Mouse (Mus musculus) left cerebral cortex, adult 18-20 months (tissue): ENCODE measurements around the gene Gid8. TPM values are rescaled to one million over a fixed set of nuclear protein-coding genes. Genes with fewer than 3 reads are reported as not detected.
A peak's percentile ranks its signal among the peaks of the same experiment; 100 is the strongest.
"Not testable (repeated sequence)": the region's sequence is repeated elsewhere in the genome, so short reads cannot be mapped to it uniquely, and the experiment has no call there.

ENCODE experiments used
- DNase-seq, 2 experiments: peaks; one replicate each; pipeline ENCODE4 v3.0.0; 2021 to 2022; ENCODE audit warnings: low spot score in 2 of 2, mixed read lengths in 1 of 2
- total RNA-seq, 2 experiments: library from RNA; stranded (reverse); gene quantifications; 2 replicates each; pipeline ENCODE4 v1.2.3; 2021

The Gid8 gene
- total RNA-seq, 2 experiments from 2014 or later = 63.9 to 67.2 TPM

DNA sequence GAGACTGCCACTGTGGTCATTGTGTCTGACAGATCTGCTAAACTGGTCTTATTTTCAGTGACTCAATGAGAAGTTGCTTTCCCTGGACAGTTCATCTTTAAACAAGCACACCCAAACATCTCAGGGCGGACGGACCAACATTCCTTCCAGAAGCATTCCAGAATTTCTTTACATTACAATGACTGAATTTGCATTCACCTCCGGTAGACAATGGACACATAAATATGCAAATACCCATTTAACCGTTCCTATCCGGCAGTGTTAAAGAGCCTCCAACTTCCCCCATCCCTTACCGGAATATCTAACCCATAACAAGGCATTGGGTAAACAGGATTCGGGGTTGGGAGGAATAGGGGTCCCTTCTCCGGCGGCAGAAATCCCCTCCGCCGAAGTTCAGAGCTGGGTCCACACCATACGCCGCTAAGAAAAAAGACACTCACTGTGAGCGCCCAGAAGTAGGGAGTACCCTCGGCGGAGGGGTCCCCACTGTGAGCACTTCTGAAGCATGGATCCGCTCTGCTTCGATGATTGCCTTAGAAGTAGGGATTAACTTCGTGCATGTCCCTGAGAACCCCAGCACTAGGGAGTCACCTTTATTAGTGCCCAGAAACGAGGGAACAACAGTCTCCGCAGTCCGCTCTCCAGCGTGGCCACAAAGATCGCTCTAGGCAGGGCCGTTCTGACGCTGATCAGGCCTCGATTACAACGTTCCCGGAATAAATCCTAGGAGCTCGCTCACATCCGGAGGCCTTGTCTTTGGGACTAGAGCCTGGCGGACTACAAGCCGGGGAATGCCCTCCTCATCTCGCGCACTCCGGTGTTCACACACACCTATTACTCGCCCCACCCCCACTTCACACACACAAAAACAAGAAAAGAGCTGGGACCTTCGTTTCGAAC lies 644 bp upstream of the Gid8 start:
- DNase-seq = no peak

DNA sequence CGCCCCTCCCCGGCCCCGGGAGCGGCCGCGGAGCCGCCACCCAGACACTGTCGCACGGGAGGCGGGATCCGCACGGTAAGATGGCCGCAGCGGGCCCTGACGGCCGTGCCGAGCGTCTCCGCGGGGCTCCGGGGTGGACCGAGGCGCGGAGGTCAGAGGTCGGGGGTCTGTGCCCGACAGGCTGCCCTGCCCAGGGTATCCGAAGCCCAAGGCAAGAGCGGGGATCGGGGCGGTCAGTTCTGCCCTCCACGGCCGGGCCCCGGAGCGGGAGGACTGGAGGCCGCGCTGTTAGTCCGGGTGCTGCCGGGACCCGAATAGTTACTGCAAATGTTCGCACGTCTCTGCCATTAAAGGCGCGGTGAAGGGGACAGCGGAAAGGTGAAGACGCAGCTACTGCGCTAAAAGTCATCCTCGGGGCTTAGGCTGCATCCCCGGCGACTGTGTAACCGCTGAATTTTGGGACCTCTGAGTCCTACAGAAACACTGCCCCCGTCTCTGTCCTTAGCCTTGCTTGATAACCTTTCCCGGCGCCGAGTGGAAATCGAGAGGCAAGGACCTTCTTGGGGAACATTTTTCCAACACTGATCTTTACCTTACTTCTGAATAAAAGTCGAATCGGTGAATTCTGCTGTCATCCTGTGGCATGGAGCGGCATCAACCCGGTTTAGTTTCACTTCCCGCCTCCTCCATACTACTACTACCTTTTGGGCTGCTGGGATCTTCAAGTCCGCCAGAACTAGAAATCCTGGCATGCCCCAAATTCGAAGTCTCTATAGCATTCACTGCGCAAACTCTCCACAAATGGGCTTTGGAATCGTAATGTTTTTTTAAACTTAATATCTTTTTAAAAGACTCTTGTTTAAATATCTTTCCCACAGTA lies 599 bp downstream of the Gid8 start:
- DNase-seq = no peak

DNA sequence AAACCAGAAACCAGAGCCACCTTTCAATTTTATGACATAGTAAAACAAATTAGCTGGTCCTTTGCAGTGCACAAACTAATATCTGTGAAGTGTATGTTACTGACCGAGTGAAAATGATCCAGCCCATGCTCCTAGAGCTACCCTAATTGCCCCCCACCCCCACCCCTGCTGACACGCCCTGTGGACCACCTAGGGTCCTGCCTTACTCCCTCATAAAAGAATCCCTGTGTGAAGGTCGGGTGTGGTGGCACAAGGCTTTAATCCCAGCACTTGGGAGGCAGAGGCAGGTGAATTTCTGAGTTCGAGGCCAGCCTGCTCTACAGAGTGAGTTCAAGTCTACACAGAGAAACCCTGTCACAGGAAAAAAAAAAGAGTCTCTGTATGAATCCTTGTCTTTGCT lies 1.6 kb downstream of the Gid8 start:
- no peak for DNase-seq

DNA sequence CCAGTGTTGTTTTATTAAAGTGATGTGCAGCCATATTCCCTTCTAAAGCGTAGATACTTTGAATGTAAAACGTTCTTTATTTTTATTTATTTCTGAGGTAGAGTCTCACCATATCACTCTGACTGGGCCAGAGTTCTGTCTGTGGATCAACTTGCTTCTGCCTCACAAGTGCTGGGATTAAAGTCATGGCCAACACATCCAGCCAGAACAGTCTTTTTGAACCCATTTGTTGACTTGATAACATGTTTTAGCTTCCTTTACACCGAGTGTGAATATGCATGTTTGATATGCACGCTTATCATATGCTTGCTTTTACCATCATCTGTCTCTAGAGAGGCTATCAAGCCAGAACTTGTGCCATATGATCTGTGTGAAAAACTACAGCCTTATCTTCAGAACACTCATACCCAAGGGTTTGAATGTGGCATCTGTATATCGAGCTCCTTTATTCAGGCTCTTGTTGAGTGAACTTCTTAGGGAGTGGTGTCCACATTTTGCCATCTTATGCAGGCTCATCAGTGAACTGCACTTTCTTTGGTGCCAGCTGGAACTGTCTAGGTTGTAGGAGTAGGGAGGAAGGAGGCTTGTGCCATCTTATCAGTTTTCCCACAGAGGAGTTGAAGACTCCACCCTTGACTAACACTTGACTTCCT lies 2.2 kb downstream of the Gid8 start:
- DNase-seq = no peak

DNA sequence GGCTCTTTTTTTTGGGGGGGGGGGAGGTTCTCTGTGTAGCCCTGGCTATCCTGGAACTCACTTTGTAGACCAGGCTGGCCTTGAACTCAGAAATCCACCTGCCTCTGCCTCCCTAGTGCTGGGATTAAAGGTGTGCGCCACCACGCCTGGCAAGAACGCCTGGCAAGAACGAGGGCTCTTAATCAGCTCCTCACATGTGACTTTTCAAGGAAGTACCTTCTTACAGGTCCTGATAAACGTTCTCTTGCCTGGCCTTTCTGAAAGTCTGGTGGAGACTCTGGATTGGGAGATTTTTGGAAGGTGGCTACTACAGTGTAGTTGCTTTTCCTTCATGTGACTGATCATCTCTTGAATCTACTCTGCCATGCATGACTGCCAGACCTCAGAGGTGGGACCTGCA lies 12.8 kb downstream of the Gid8 start:
- not testable (repeated sequence) for DNase-seq

DNA sequence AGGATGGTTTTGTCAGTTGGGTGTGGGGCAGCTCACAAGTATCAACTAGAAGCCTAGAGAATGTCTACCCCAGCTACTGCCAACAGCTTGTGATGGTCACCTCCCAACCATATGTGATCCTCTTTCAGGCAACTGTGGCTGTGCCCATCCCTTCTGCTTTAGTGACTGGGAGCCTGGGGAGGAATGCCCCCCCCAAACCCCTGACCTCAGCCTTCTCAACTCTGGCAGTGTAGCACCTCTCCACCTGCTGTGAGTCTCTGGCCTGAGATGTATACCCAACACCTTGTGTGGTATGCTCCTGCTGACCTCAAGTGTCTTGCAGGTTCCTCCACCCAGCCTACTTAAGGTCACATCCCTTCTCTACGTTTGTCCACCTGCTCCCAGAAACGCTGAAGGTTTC lies 13.9 kb downstream of the Gid8 start:
- no peak for DNase-seq

DNA sequence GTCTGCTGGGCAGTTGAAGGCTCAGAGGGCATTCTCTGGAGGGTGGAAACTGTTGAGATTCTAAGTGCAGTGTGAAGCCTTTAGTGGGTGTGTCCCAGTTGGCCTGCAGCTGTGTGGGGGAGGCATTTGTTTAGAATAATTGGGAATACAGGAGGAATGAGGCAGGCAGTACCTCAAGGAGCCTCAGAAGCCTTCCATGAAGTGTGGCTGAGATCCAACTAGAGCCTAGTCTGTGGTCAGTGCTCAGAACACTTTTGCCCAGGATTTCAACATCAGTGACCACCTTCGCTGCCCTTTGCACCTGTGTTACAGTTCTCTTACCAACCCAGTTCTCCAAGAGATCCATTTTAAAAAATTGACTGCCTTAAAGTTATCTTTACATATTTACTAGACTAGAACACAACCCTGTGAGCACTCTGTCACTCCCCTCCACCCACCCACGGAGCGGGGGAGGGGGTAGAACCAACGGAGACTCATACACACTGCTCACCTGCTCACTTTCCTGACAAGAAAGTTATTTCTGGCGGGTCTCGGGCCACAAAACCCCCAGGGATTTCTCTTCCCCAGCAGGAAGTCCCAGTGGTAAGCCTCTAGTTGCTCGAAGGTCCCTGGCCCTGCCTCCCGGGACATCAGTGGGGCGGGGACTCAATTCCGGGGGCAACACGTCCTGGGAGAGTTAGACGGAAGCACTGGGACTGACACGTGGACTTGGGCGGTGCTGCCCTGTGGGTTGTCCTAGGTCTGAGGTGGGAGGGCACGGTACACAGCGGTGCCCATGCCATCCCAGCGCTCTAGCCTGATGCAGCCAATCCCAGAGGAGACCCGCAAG lies 14.9 kb downstream of the Gid8 start, which contains the start of gene Slc17a9:
TSS of gene Slc17a9 (plus strand) at position 679 of the 829 bp plus-strand sequence.
- DNase-seq = no peak

DNA sequence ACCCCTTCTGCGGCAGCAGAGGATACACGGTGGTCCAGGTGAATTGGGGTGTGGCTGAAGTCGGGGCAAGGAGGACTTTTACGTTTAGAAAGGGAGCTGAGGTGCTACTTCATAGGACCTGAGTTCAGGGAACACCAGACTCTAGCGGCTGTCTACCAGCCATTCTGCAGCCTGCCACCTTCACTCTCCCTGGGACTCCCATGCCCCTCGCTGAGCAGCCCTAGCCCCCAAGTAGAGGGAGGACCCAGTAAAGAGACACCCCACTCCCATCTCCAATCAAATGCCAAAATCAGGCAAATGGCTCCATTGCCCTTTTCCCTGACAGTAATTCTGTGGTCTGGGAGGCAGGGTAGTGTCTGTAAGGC lies 15.5 kb downstream of the Gid8 start:
- DNase-seq = no peak

DNA sequence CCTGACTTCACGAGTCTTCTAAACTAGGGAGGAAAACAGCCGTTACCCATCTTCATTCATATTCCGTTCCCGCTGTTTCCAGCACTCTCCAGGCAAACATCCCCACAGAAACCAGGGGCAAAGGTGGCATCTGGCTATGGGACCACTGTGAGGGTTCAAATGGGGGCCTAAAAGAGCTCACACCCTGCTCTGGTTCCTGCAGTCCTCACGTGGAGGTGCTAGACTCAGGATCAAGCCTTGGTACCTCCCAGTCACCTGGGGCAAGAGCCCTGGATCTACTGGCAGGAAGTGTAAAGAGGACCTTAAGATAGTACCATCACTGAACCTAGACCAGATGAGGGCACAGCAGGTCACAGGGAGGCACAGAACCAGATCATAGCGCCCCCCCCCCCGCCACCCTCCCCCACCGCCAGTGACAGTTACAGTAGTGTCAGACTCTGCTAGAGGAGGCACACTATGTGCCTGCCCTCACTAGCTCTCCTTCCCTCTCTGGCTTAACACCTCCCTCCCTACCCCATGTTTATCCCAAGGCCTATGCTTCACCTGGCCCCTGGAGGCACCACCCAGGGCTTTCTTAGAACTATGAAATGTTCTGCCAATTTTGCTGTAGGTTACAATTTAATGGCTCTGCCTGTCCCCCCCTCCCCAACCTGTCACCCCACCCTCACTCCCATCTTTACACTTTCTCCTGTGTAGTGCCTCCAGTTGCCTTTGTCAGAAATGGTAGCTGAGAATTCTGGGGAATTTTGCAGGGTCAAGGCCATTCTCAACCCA lies 16.1 kb downstream of the Gid8 start:
- DNase-seq = no peak

DNA sequence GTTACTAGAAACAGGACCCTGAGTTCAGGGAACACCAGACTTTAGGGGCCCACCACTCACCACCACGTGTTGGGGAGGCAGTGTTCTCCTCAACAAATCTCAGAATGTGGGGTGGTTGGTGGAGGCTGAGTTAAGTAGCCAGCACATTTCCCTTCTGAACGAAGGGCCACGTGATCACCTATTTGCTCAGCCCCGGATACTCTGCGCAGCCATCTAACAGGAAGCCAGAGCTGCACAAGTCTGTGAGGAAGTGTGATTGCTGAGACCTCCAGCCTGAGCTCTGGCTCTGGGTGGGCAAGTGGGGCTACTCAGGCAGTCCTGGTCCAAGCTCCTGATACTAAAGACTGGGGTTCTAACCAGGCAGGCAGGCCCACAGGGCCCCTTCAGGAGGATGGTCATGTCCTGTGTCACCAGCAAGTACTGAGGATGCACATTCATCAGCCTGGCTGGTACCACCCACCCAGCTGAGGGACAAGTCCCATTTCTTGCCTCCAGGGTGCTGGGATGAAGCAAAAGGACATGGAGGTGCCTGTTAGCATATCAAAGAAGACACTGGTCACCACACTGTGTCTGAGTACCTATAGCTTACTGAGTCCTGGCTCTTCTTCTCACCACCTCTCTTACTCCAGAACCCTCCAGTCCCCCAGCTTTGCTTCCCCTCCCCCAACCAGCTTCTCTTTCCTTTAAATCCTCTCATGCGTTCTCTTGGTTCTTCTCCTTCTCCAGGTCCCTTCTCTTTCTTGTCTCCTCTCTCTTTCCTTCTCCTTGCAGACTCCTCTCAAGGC lies 16.9 kb downstream of the Gid8 start:
- no peak for DNase-seq

DNA sequence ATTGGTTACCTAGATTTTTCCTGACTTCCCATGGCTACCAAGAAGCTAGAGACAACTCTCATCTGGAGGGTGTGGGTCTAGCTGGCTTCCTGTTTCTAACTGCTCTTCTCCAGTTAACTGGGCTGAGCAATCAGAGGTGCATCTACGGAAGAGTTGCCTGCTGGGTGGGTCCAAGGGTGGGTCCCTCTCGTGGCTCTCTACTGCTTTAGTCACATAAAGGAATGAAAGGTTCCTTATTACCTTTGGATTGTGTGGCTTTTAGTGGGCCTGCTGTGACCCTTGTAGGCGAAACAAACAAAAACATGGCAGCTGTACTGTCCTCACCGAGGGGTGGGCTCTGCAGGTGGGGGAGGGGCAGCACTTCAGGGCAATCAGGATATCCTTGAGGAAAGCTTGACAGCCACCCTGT lies 17.7 kb downstream of the Gid8 start:
- no peak for DNase-seq

DNA sequence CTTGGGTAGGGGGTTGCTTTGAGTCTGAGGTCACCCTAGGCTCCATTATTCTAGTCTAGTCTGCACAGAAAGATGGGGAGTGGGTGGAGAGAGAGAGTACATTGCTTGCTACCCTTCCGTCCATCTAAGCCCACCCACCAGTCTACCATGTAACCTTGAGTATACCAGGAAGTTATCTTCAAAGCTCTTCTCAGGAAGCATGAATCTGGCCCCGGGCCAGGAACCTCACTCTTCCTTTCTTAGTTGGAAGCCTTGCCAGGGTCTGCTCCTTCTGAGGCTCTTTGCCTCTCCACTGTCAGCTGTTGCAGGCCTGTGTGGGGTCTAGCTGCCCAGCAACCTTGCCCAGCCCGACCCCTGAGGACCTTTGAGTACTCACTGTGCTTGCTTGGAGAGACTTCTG lies 21.1 kb downstream of the Gid8 start:
- no peak for DNase-seq

DNA sequence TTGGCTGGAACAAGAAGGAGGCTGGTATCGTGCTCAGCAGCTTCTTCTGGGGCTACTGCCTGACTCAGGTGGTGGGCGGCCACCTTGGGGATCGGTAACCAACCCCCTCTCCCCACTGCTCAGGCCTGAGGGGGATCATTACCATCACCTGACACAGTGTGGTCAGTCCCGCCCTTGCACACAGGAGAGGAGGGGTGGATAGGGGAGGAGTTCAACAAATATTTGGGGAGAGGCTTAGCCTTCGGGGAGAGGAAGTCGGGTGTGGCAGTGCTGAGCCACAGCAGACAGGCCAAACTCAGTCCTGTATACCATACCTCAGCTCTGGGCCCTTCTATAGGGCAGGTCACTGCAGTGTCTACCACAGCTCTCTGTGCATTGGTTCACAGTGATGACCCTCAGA lies 22.1 kb downstream of the Gid8 start:
- no peak for DNase-seq

DNA sequence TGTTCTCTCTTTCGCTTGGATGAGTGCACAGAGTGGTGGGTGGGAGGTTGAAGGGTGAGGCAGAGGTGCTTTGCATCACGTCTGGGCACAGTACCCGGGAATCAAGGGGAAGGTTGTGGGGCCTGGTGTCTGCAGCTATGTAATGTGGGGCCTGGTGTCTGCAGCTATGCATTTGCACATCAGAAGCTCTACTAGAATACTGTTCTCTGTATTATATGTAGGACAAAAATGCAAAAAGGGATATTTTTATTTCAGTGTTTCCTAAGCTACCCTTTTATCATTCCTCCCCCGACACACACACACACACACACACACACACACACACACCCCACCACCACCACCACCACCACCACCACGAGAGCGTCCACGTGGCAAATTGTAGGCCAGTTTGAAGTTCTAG lies 25.3 kb downstream of the Gid8 start:
- DNase-seq = peak in 1 of 2 experiments; percentile 34

DNA sequence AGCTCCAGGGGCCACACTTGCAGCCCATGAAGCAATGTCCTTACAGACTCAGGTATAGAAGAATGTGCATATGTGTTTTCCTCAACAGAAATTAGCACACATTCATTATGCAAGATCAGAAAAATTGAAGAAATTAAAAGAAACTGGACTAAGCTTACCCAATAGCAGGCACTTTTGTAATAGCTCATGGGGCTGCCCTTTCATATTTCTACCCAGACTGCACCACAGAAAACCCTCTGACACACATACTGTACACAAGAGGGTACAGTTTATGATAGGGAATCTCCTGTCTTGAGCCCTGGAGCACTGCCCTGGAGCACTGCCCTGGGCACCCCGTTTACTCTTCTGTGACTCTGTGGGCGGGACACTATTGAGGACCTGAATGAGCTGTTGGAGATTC lies 28.1 kb downstream of the Gid8 start:
- no peak for DNase-seq

DNA sequence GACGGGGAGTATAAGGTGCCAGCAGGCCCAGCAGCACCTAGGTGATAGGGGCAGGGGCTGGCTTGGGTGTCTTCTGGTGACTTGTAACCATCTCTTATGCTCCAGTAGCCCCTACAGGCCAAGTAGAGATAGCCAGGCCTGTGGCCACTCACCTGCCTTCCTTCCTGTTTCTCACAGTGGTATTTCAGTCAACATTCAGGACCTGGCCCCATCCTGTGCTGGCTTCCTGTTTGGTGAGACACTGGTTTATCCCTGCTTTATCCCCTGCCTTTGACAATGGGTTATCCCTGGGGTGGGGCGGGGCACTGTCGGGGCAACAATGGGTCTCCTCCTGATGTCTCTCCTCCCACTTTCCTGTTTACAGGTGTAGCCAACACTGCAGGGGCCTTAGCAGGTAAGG lies 30.4 kb downstream of the Gid8 start:
- DNase-seq = no peak

DNA sequence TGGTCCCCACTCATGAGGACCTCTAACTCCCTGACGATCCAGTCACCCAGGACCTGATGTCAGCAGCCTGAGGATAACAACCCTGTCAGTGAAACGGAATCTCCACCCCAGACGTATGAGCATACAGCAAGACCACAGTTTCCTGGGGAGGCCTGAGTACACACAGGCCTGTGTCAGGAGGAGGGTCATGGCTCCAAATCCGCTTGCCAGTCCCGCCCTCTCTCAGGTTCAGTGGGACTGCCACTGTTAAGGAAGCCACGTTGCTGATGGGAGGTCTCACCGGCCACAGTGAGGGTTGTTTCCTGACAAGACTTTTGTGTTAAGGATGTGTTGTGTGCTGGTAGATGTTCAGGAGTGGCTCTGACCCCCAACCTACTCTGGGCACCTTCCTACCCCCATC lies 31.5 kb downstream of the Gid8 start:
- no peak for DNase-seq

DNA sequence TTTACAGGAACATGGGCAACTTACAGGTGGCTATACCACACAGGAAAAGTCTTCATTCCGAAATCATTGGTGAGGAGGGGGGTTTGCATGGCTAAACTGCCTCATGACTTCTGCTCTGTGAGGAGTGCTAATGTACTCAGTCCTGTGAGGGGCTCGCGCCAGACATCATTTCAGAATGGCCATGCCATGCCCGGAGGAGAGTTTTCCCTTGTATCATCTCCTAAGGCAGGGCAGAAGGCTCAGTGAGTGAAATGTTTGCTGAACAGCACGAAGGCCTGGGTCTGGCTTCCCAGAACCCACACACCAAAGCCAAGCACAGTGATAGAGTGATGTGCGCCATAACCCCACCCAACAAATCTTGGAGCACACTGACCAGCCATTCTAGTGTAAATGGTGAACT lies 32.9 kb downstream of the Gid8 start:
- no peak for DNase-seq

DNA sequence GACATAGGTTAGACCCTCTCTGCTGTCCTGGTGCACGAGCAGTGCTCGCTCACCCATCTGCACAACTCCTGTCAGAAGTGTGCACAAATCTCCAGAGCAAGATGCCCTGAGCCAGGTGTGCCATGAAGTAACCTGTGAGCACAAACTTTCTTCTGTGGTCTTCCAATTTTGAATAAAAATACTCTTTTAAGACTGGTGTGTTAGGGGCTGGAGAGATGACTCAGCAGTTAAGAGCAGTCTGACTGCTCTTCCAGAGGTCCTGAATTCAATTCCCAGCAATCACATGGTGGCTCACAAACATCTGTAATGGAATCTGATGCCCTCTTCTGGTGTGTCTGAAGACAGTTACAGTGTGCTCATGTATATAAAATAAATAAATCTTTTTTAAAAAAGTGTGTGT lies 33.4 kb downstream of the Gid8 start:
- no peak for DNase-seq
